Mouse (Mus musculus) kidney, adult 2 months (tissue): ENCODE data around the gene Arap1. TPM values are rescaled to one million over a fixed set of nuclear protein-coding genes. Genes with fewer than 3 reads are reported as not detected.
A peak's percentile ranks its signal among the peaks of the same experiment; 100 is the strongest.

Source experiments
- DNase-seq: peaks from one replicate; pipeline ENCODE4 v3.0.0; 2021
- H3K27ac ChIP-seq: fragments of 200-500 bp; 2 replicates; pipeline ENCODE4 v1.5.1; 2012; ENCODE audit warnings: low read depth, low read length, control low read depth, inconsistent platforms; ENCODE audit not compliant: insufficient read depth
- H3K27me3 ChIP-seq: fragments of 200-500 bp; replicated peaks from 2 replicates; pipeline ENCODE4 v1.6.1; 2012; ENCODE audit warnings: mild to moderate bottlenecking, moderate library complexity, low read length, inconsistent platforms; ENCODE audit not compliant: control insufficient read depth, insufficient read depth
- H3K36me3 ChIP-seq: fragments of 200-500 bp; 2 replicates; pipeline ENCODE4 v1.6.1; 2012; ENCODE audit warnings: mild to moderate bottlenecking, moderate library complexity, low read length, inconsistent platforms; ENCODE audit not compliant: control insufficient read depth, insufficient read depth
- H3K4me1 ChIP-seq: fragments of 200-500 bp; 2 replicates; pipeline ENCODE4 v1.6.1; 2011; ENCODE audit warnings: low read length; ENCODE audit not compliant: control insufficient read depth, insufficient read depth
- H3K4me3 ChIP-seq: fragments of 200-500 bp; 2 replicates; pipeline ENCODE4 v1.5.1; 2011; ENCODE audit warnings: mild to moderate bottlenecking, low read depth, low read length, control low read depth; ENCODE audit not compliant: insufficient read depth
- CTCF ChIP-seq: fragments of 200-500 bp; conservative IDR thresholded peaks from 2 replicates; pipeline ENCODE4 v1.5.1; 2011; ENCODE audit warnings: low read depth, mild to moderate bottlenecking, control low read depth, low read length, moderate library complexity, mixed read lengths; ENCODE audit not compliant: insufficient read depth, insufficient read length
- POLR2A ChIP-seq: fragments of 200-500 bp; IDR thresholded peaks from one replicate; pipeline ENCODE4 v1.6.1; 2011; ENCODE audit warnings: low read depth, low read length, control low read depth
- WGBS: fragments of 180-500 bp; shearing (Covaris S2); methylation state at CpG from one replicate; pipeline ENCODE4 v1.1.7; 2018; 5-methylcytosine and 5-hydroxymethylcytosine counted together
- polyA plus RNA-seq: library from polyadenylated mRNA; depleted of rRNA; stranded (reverse); fragments of >200 nt; gene quantifications from 2 replicates; pipeline ENCODE4 v1.2.3, GENCODE M21; 2012; rRNA removed

Arap1 gene
- polyA plus RNA-seq = 68.7 and 69.7 TPM in 2 replicates

GRCm38 (mm10) chr7:101347767-101348270, at the start of gene Arap1:
Gene Arap1 (plus strand): TSS chr7:101348067.
- H3K27ac ChIP-seq = peak within 1 kb of the TSS; percentile 11; the same call in 1 of the 2 replicates
- under 1% methylated on average over 35 of the region's 35 CpGs for WGBS
- peak within 1 kb of the TSS; percentile 70 for H3K4me3 ChIP-seq
- peak; percentile 75 for DNase-seq
- no peak for TF ChIP-seq CTCF
- no peak for TF ChIP-seq POLR2A
- peaks cover 3% of the 10 kb centered on the region; the same call in 1 of the 2 replicates for H3K4me1 ChIP-seq
- H3K36me3 ChIP-seq = no peaks in the 10 kb centered on the region
- no peaks in the 10 kb centered on the region for H3K27me3 ChIP-seq

DNA sequence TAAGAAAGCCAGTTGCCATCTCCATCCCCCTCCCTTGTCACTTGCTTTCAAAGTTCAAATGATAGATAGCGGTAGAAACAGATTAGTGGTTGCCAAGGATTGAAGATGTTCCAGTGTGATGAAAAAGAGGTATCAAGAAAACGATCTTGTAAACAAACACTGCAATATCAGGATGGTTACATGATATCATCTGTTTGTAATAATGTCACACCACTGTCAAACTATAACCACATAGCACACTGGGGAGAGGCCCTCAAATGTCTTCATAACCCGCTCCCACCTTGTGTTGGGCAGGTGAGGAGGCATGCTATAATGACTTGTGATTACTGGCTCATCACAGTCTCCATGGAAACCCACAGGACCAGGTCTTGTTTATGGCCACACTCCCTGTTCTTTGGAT, 49.5 kb upstream of the Arap1 start:
- DNase-seq = no peak
- Histone ChIP-seq H3K4me3 (no peak overlapping the region), H3K36me3 (no peaks in the 10 kb centered on the region), H3K27ac (no peak overlapping the region), H3K27me3 (no peaks in the 10 kb centered on the region), H3K4me1 (peaks cover 3% of the 10 kb centered on the region; the same call in 1 of the 2 replicates)
- WGBS = 88% methylated on average over 3 of the region's 3 CpGs
- no peak for TF ChIP-seq CTCF
- no peak for TF ChIP-seq POLR2A

DNA sequence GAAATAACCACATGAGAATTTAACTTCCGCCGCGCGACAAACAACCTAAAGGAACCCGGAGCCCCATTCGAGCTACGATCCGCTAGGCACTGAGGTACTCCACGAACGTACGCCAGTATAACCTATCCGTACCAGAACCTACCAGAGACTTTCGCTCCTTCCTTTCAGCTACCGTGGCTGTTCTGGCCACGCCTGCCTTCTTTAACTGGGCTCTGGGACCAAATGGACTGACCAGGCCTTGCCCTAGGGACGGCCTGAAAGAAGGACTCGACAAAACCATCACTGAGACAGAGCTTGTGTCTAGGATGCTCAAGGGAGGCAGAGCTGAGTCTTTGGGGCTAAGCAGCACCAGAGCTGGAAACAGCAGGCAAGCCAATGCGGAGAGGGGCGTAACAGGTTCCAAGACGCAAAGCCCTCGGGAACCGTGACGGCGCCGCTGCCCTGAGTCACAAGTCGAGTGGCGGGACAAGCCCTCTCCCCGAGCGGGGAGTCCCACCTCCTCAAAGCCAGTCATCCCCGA, 46.4 kb upstream of the Arap1 start:
- no peak for TF ChIP-seq POLR2A
- TF ChIP-seq CTCF = no peak
- peak overlapping the region; percentile 48 for H3K27ac ChIP-seq
- WGBS = 2% methylated on average over 30 of the region's 30 CpGs

GRCm38 (mm10) chr7:101301881-101302456, 45.9 kb upstream of the Arap1 start, which contains the start of gene Atg16l2:
Gene Atg16l2 (minus strand): TSS chr7:101302251.
- peak; percentile 35; the same call in 1 of the 2 replicates for TF ChIP-seq CTCF
- no peak for TF ChIP-seq POLR2A
- Histone ChIP-seq H3K36me3 (no peaks in the 10 kb centered on the region), H3K27me3 (no peaks in the 10 kb centered on the region)

More for the DNA sequence above, 46.4 kb upstream of the Arap1 start:
- DNase-seq = no peak
- Histone ChIP-seq H3K4me3 (peak overlapping the region; percentile 72), H3K36me3 (no peaks in the 10 kb centered on the region), H3K4me1 (peaks cover 3% of the 10 kb centered on the region; the same call in 1 of the 2 replicates), H3K27me3 (no peaks in the 10 kb centered on the region)

GRCm38 (mm10) chr7:101302691-101303090, 45.2 kb upstream of the Arap1 start:
- Histone ChIP-seq H3K36me3 (no peaks in the 10 kb centered on the region), H3K27ac (0 out of 2 replicates have a peak overlapping the region, but pooled peaks have one; percentile 21), H3K4me3 (peak overlapping the region; percentile 72), H3K27me3 (no peaks in the 10 kb centered on the region), H3K4me1 (no peaks in the 10 kb centered on the region; the same call in 1 of the 2 replicates)
- no peak for TF ChIP-seq POLR2A
- TF ChIP-seq CTCF = no peak
- 27% methylated on average over 7 of the region's 7 CpGs for WGBS
- no peak for DNase-seq

More at GRCm38 (mm10) chr7:101301881-101302456, 45.9 kb upstream of the Arap1 start, which contains the start of gene Atg16l2:
- Histone ChIP-seq H3K4me1 (peaks cover 1% of the 10 kb centered on the region; the same call in 1 of the 2 replicates), H3K27ac (peak within 1 kb of the TSS; percentile 48), H3K4me3 (peak within 1 kb of the TSS; percentile 72)
- WGBS = under 1% methylated on average over 39 of the region's 39 CpGs
- DNase-seq = peak; percentile 96

DNA sequence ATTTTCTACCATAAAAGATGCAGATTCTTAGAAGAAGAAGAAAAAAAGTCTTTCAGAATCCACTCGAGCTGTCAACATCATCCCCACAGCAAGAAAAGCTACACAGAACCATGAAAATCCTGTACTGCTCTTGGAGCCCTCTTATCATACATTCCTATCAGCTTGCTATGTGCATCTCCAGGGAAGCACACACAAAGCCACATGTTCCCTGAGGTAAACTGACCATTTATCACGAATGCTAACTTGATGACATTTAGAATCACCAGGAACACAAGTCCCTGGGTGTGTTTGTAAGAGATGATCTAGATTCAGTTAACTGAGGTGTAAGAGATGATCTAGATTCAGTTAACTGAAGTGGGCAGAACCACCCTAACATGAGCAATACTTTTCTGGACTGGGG, 41.0 kb upstream of the Arap1 start:
- TF ChIP-seq CTCF = no peak
- TF ChIP-seq POLR2A = no peak
- WGBS = 55% methylated on average over 2 of the region's 2 CpGs
- no peak for DNase-seq

DNA sequence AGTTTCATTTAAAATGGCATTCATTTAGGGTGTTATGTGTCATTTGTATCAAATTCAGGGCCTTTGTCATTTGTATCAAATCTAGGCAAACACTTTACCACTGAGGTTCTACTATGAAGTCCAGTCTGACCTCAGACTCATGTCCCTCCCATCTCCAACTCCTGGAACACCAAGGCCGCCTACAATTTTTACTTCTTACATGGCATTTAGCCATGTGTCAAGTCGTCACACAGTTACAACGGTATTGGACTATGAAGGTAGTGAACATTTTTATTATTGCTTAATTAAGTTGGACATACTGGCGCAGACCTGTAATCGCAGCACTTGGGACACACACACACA, 37.9 kb upstream of the Arap1 start:
- H3K4me3 ChIP-seq = peak overlapping the region; percentile 73
- peak overlapping the region; percentile 98 for H3K27ac ChIP-seq
- DNase-seq = no peak
- no peaks in the 10 kb centered on the region for H3K36me3 ChIP-seq
- WGBS = 18% methylated on average over 5 of the region's 5 CpGs
- no peaks in the 10 kb centered on the region for H3K27me3 ChIP-seq
- TF ChIP-seq CTCF (0 out of 2 replicates have a peak, but pooled peaks have one; percentile 3), POLR2A (no peak)
- H3K4me1 ChIP-seq = peaks cover 16% of the 10 kb centered on the region; the same call in 1 of the 2 replicates

More for the DNA sequence above, 41.0 kb upstream of the Arap1 start:
- H3K27ac ChIP-seq = no peak overlapping the region
- no peaks in the 10 kb centered on the region for H3K36me3 ChIP-seq
- H3K4me1 ChIP-seq = peaks cover 8% of the 10 kb centered on the region; the same call in 1 of the 2 replicates
- H3K27me3 ChIP-seq = no peaks in the 10 kb centered on the region
- no peak overlapping the region for H3K4me3 ChIP-seq
